Mouse (Mus musculus) forebrain, embryonic 16.5 days (tissue): ENCODE measurements around the gene Chrne. TPM values are rescaled to one million over a fixed set of nuclear protein-coding genes. Genes with fewer than 3 reads are reported as not detected.

Experiments
- ATAC-seq: fragments of 200-750 bp; cut with Nextera tagmentation; 2 replicates; pipeline ENCODE4 v1.8.0; 2017; ENCODE audit warnings: mild to moderate bottlenecking, moderate library complexity
- H3K27ac ChIP-seq: fragments of 300-500 bp; sonication (generic); 2 replicates; pipeline ENCODE4 v1.5.1; 2014; ENCODE audit warnings: low read length, control low read depth
- H3K27me3 ChIP-seq: fragments of 300-500 bp; sonication (generic); replicated peaks from 2 replicates; pipeline ENCODE4 v1.6.1; 2014; ENCODE audit warnings: low read length; ENCODE audit not compliant: control insufficient read depth, insufficient read depth
- H3K36me3 ChIP-seq: fragments of 300-500 bp; sonication (generic); 2 replicates; pipeline ENCODE4 v1.6.1; 2014; ENCODE audit not compliant: control insufficient read depth, insufficient read depth
- H3K4me1 ChIP-seq: fragments of 300-500 bp; sonication (generic); replicated peaks from 2 replicates; pipeline ENCODE4 v1.6.1; 2014; ENCODE audit warnings: low read length; ENCODE audit not compliant: control insufficient read depth, insufficient read depth
- H3K4me2 ChIP-seq: fragments of 300-500 bp; sonication (generic); 2 replicates; pipeline ENCODE4 v1.6.1; 2014; ENCODE audit warnings: mild to moderate bottlenecking, low read length, control low read depth
- H3K4me3 ChIP-seq: fragments of 300-500 bp; sonication (generic); replicated peaks from 2 replicates; pipeline ENCODE4 v1.5.1; 2014; ENCODE audit warnings: mild to moderate bottlenecking, low read length, control low read depth
- H3K9ac ChIP-seq: fragments of 300-500 bp; sonication (generic); replicated peaks from 2 replicates; pipeline ENCODE4 v1.6.1; 2014; ENCODE audit warnings: low read depth, low read length, control low read depth
- H3K9me3 ChIP-seq: fragments of 300-500 bp; sonication (generic); 2 replicates; pipeline ENCODE4 v1.6.1; 2016; ENCODE audit warnings: low read length; ENCODE audit not compliant: control insufficient read depth
- WGBS: fragments of 180-500 bp; shearing (Covaris S2); extraction: QIAGEN DNeasy Blood & Tissue Kit; methylation state at CpG from one replicate; pipeline ENCODE4 v1.1.7; 2014; 5-methylcytosine and 5-hydroxymethylcytosine counted together
- polyA plus RNA-seq: library from polyadenylated mRNA; unstranded; fragments of >200 nt; fragmentation: Nextera tagmentation; extraction: Ambion mirVana; gene quantifications from 2 replicates; pipeline ENCODE4 v1.2.1, GENCODE M21; 2015

Gene Chrne
- polyA plus RNA-seq, 1 experiment from 2014 or later: 0.39 TPM

GRCm38 (mm10) chr11:70653345-70654197, 34.6 kb upstream of the Chrne start:
- Histone ChIP-seq H3K4me1 (peaks cover 40% of the 10 kb centered on the region), H3K9ac (peak overlapping the region; percentile 96), H3K9me3 (no peaks in the 10 kb centered on the region), H3K27me3 (no peaks in the 10 kb centered on the region), H3K4me3 (peak overlapping the region; percentile 100), H3K4me2 (peak overlapping the region; percentile 98), H3K36me3 (peaks cover 23% of the 10 kb centered on the region), H3K27ac (peak overlapping the region; percentile 95)
- WGBS: under 1% methylated on average over 48 of the region's 63 CpGs
- peak; percentile 66 for ATAC-seq

GRCm38 (mm10) chr11:70652884-70653344, 33.9 kb upstream of the Chrne start:
- no peak for ATAC-seq
- Histone ChIP-seq H3K36me3 (peaks cover 23% of the 10 kb centered on the region), H3K27ac (peak overlapping the region; percentile 95; the same call in 1 of the 2 replicates), H3K4me3 (peak overlapping the region; percentile 100), H3K9ac (peak overlapping the region; percentile 96), H3K4me2 (peak overlapping the region; percentile 98), H3K27me3 (no peaks in the 10 kb centered on the region), H3K9me3 (no peaks in the 10 kb centered on the region), H3K4me1 (peaks cover 47% of the 10 kb centered on the region)
- 65% methylated on average over 6 of the region's 6 CpGs for WGBS

- peak overlapping the region; percentile 98 for H3K4me2 ChIP-seq
- H3K27ac ChIP-seq: no peak overlapping the region
- H3K9ac ChIP-seq: no peak overlapping the region
- H3K4me3 ChIP-seq: peak overlapping the region; percentile 100
- WGBS: 63% methylated on average over 12 of the region's 12 CpGs
- H3K27me3 ChIP-seq: no peaks in the 10 kb centered on the region
- ATAC-seq: no peak
- no peaks in the 10 kb centered on the region for H3K9me3 ChIP-seq
- peaks cover 49% of the 10 kb centered on the region for H3K4me1 ChIP-seq
- H3K36me3 ChIP-seq: peaks cover 23% of the 10 kb centered on the region
These were observed 33.2 kb upstream of the Chrne start for GRCm38 (mm10) chr11:70652029-70652883.

- Histone ChIP-seq H3K9me3 (no peaks in the 10 kb centered on the region), H3K36me3 (peaks cover 23% of the 10 kb centered on the region), H3K27me3 (no peaks in the 10 kb centered on the region), H3K4me3 (no peak overlapping the region), H3K4me2 (no peak overlapping the region), H3K27ac (no peak overlapping the region), H3K9ac (no peak overlapping the region), H3K4me1 (peaks cover 49% of the 10 kb centered on the region)
- no peak for ATAC-seq
- WGBS: 82% methylated on average over 2 of the region's 2 CpGs
These were observed 32.4 kb upstream of the Chrne start for GRCm38 (mm10) chr11:70651391-70651790.

GRCm38 (mm10) chr11:70650322-70651175, 31.5 kb upstream of the Chrne start:
- Histone ChIP-seq H3K4me1 (peaks cover 50% of the 10 kb centered on the region), H3K36me3 (peaks cover 23% of the 10 kb centered on the region), H3K27ac (no peak overlapping the region), H3K9me3 (no peaks in the 10 kb centered on the region), H3K4me2 (no peak overlapping the region), H3K9ac (no peak overlapping the region), H3K27me3 (no peaks in the 10 kb centered on the region), H3K4me3 (no peak overlapping the region)
- WGBS: 82% methylated on average over 12 of the region's 12 CpGs
- ATAC-seq: no peak

GRCm38 (mm10) chr11:70649185-70649734, 30.2 kb upstream of the Chrne start:
- Histone ChIP-seq H3K4me1 (peaks cover 48% of the 10 kb centered on the region), H3K4me2 (no peak overlapping the region), H3K9me3 (no peaks in the 10 kb centered on the region), H3K27ac (no peak overlapping the region), H3K27me3 (no peaks in the 10 kb centered on the region), H3K9ac (no peak overlapping the region), H3K36me3 (peaks cover 29% of the 10 kb centered on the region), H3K4me3 (no peak overlapping the region)
- WGBS: 91% methylated on average over 8 of the region's 8 CpGs
- no peak for ATAC-seq

- Histone ChIP-seq H3K27ac (no peak overlapping the region), H3K4me3 (peak overlapping the region; percentile 56), H3K9me3 (no peaks in the 10 kb centered on the region), H3K4me2 (peak overlapping the region; percentile 94), H3K4me1 (peaks cover 48% of the 10 kb centered on the region), H3K36me3 (peaks cover 30% of the 10 kb centered on the region), H3K9ac (no peak overlapping the region), H3K27me3 (no peaks in the 10 kb centered on the region)
- 92% methylated on average over 4 of the region's 4 CpGs for WGBS
- no peak for ATAC-seq
These were observed 29.5 kb upstream of the Chrne start for GRCm38 (mm10) chr11:70648512-70648911.

- Histone ChIP-seq H3K9me3 (no peaks in the 10 kb centered on the region), H3K27me3 (no peaks in the 10 kb centered on the region), H3K27ac (peak overlapping the region; percentile 96), H3K4me2 (peak overlapping the region; percentile 94), H3K4me1 (peaks cover 42% of the 10 kb centered on the region), H3K36me3 (peaks cover 30% of the 10 kb centered on the region), H3K9ac (peak overlapping the region; percentile 64), H3K4me3 (peak overlapping the region; percentile 56)
- 4% methylated on average over 28 of the region's 28 CpGs for WGBS
- ATAC-seq: no peak; the same call in 1 of the 2 replicates
These were observed 28.9 kb upstream of the Chrne start for GRCm38 (mm10) chr11:70647716-70648420.
